Mouse (Mus musculus) telencephalon, adult 2 months (tissue): ENCODE measurements at regions not wholly inside any gene's neighbourhood (a gene's known extent, or its start where the extent isn't known, plus 50 kb on each side); places are given as distances from the start of the nearest gene placed in this dataset.
A peak's percentile ranks its signal among the peaks of the same experiment; 100 is the strongest.

Source experiments
- DNase-seq: peaks from one replicate; pipeline ENCODE4 v3.0.0-alpha.2; 2011; ENCODE audit warnings: low read depth, low spot score

DNA sequence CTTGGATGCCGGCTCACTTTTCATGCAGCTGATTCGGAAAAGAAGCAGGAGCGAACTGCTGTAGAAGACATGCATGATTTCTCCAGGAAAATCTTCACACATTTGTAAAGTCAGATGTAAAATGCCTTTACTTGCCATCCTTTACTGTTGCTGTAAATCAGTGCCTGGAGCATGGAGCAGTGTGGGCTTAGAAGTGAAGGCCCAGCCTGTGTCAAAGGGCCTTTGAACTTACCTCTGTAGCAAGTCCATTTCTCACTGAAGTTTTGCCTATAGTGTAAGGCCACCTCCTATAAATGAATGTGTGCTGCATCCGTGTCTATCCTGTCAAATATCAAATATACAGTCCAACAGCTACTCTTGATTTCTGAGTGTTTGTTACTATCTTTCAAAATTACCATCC is 368.9 kb downstream of the Lrriq3 start:
- DNase-seq: no peak

DNA sequence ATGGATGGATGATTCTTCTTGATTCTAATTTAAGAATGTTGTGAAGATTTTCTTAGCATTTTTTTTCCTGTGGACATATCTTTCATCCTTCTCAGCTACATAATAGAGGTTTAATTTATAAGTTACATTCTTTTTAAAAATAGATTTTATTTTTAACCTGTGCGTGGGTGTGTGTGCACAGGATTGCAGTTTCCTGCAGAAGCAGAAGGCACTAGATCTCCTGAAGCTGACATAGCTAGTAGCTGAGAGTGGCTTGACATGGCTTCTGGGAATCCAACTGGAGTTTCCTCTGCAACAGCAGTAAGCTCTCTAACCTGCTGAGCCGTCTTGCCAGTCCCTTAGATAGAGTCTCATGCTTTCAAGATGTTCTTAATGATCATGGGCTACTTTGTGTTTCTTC is 377.5 kb downstream of the Lrriq3 start:
- DNase-seq: peak; percentile 64

DNA sequence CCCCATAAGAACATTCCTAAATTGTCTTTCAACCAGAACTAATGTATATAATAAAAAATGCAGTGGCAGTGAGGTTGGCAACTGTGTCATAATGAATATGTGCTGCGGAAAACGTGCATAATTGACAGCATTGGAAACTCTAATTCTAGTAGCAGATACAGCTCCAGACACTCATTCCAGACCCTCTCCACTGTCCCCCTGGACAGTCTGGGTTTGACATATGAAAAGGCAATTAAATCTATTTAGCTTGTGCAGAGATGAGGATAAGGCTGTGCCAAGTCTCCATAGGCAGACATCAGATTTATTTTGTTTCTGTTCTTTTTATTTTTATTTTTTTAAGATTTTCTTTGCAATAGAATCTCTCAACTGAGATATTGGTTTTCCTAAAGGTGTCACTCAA is 392.3 kb downstream of the Lrriq3 start:
- DNase-seq: no peak

DNA sequence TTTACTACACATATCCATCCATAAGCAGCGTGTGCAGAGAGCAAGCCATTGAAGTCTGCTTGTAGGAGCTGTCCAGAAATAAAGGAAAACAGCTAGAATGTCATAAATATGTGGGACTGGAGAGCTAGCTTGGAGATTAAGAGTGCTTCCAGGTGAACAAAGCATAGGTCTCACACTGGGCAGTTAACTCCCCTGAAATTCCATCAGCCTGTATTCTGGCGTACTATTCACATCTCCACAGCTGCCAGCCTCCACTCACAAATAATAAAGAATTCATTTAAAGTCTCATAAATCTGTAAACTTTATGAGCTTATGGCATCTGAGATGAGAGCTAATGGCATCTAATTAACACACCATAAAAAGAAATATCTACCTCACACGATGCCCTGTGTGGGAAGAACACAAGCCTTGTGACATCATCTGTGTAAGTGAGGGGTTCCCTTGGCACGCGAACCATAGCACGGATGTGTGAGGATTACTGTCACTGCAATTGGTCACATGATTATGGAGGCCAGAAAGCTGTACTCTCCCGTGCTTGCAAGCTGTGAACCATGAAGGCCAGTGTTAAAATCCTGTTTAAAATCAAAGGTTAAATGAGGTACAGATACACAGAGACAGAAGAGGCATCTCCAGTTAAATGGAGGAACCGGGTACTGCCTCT is 394.8 kb downstream of the Lrriq3 start:
- no peak for DNase-seq

DNA sequence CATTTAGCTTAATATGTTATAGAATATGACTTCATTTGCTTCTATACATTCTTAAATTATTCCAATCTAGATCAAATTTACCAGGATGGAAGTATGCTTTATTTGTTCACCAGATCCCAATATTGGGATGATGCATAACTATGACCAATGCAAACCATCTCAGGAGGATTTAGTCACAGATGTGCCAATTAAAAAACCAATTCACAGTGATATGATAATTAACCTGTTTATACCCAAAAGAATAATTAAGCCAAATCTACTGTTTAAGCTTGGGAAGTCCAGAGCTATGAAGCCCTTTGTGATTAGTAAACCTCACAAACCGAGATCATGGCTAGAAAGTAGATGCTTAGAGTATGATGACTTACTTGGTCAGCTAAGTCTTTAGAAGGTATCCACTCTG is 397.4 kb downstream of the Lrriq3 start:
- no peak for DNase-seq

DNA sequence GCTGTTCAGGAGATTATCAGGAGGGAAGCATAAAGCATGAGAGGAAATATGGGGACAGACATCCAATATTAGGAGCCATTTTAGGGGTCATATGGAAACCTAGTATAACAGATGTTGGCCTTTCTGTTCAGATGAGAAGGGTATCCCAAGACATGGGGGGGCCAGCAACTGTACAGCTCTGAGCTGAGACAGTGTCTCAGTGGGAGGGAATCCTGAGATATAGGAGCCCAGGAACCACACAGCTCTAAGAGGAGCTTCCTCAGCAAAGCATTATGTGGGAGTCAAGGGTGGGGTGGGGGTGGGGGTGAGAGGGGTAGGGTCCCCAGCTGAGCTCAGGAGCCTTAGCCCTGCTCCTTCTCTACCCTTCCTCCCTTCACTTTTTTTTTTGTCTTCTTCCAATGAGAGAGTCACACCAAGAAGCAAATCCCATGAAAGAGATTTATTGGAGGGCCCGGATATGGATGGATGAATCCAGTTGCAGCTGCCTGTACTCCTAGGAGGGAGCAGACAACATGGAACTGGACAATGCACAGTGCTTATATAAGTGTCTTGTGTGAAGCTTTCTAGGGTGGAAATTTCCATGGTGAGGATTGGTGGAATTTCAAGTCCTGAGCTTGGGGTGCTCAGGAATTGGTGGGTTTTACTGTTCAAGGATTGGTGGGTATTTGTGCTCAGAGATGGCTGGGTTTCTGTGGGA is 417.1 kb downstream of the Lrriq3 start:
- no peak for DNase-seq

DNA sequence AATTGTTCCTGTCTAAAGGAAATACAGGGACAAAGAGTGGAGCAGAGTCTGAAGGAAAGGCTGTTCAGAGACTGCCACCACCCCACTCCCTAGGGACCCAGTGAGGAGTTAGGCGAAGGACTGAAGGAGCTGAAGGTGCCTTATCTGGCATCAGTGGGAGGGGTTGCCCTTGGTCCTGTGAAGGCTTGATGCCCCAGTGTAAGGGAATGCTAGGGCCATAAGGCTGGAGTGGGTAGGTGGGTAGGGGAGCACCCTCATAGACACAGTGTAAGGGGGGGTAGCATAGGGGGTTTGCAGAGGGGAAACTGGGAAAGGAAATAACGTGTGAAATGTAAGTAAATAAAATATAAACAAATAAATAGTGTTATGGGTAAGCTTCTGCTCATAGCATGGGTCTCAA is 420.7 kb downstream of the Lrriq3 start:
- DNase-seq: no peak

DNA sequence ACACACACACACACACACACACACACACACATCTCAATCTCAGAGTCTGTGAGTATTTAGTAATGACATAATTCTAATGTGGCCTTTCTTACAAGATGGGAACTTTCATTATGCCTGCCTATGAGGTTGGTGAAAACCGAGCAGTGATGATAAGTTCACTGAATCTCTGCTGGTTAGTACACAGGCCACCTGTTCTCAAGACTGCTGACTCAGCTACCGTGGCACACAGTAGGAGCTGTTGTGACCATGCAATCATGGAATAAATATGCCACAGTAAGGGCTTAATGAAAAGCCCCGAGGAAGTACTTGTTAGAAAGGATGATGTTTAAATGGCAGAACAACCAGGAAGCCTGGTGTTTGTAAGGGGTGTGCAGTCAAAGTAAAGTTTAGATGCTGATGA is 436.1 kb downstream of the Lrriq3 start:
- DNase-seq: no peak

DNA sequence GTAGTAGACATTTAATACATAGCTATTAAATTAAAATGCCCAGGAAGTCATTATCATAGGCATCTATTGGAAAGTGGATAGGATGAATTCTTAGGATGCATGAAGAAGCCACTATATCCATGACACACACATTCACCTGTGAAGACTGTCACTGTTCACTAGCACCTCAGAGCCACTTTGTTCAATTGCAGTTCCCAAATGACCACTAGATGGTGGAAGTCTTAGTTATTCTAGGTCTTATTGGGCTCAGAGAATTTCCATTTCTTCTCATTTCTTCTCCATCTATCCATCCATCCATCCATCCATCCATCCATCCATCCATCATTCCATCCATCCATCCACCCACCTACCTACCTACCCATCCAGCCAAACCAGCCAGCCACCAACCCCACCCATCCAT is 437.6 kb downstream of the Lrriq3 start:
- DNase-seq: no peak

DNA sequence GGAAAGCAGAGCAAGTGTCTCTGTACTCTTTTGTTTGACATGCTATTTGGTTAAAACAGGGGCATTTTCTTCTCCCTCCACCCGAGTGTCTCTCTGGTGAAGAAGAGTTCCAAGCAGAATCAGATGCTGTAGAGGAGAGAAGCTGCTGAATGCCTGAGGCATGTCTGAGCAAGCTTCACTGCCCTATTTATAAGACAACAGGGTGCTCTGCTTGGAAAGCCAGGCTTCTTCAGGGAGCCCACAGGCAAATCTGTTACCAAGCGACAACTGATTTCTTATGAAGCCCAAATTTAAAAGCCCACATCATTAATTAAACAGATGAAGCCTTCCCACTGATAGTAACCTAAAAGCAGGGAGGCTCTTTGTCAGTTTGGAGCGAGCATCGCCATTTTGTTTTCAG is 438.8 kb downstream of the Lrriq3 start:
- DNase-seq: no peak

DNA sequence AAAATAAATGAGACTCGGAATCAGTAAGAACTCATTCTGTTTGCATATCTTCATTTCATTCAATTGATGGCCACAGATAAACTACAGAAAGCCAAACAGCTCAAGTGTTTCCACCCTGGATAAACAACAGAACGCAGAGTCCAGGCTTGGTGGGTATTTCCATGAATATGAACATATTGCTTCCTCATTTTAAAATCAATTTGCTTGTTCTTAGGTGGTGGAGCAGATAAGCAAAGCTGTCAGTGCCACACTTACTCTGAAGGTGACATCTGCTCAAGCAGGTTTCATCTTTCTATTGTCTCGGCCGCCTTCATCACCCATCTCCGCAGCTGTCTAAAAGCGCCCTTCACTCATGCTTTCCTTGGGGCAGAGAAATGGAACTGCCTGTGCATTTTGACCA is 455.0 kb downstream of the Lrriq3 start:
- DNase-seq: no peak

DNA sequence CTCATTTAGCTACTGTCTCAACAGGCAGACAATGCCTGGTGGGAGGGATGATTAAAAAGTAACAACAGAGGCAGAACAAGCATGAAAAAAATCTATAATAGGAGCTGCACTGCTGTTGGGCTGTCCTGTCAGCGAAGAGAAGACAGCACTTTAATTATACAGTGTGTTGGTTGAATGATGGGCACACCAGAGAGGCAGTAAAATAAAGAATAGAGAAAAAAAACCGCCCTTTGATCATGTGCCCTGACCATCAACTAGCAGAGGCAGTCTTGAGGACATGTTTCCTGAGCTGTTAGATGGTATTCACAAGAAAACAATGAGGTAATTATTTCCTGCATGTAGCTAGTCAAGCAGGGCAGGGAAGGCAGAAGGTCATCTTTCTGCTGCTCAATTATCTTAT is 483.9 kb downstream of the Lrriq3 start:
- no peak for DNase-seq

DNA sequence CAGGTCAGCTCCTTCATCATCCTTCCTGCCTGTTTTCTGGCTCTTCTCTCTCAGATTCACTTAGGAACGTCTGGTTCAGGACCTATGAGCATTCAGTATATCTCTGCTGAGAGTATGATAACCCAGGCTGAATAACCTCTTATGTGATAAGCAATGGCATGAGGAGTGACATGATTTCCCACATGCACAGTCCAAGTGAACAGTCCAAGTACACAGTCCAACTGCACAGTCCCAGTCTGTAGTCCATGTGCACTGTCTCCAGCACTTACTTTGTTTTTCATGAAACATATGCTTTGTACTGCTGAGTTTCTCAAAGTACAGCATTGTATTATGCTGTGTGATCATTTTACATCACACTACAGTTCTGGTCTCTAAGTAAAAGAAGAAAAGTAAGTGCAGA is 510.8 kb downstream of the Lrriq3 start:
- no peak for DNase-seq
